Mouse (Mus musculus) kidney, adult 11 months (tissue): ENCODE measurements around the gene Ncl.
"Not testable (repeated sequence)": the region's sequence is repeated elsewhere in the genome, so short reads cannot be mapped to it uniquely, and the experiment has no call there.

ENCODE experiments used
- DNase-seq: peaks from one replicate; pipeline ENCODE4 v3.0.0; 2022

Gene Ncl

GRCm38 (mm10) chr1:86358229-86358905 lies 833 bp downstream of the Ncl start:
- DNase-seq: no peak

- no peak for DNase-seq
Observed at GRCm38 (mm10) chr1:86354186-86354585, 5.0 kb downstream of the Ncl start.

- no peak for DNase-seq
Observed at GRCm38 (mm10) chr1:86350576-86350975, 8.6 kb downstream of the Ncl start.

GRCm38 (mm10) chr1:86349696-86350095 lies 9.5 kb downstream of the Ncl start:
- no peak for DNase-seq

GRCm38 (mm10) chr1:86349201-86349600 lies 10.0 kb downstream of the Ncl start:
- DNase-seq: no peak

GRCm38 (mm10) chr1:86348801-86349200 lies 10.4 kb downstream of the Ncl start:
- no peak for DNase-seq

- no peak for DNase-seq
Observed at GRCm38 (mm10) chr1:86348083-86348482, 11.1 kb downstream of the Ncl start.

- no peak for DNase-seq
Observed at GRCm38 (mm10) chr1:86347716-86348045, 11.5 kb downstream of the Ncl start.

GRCm38 (mm10) chr1:86346851-86347715 lies 12.1 kb downstream of the Ncl start:
- no peak for DNase-seq

- no peak for DNase-seq
Observed at GRCm38 (mm10) chr1:86345956-86346355, 13.2 kb downstream of the Ncl start.

GRCm38 (mm10) chr1:86345069-86345468 lies 14.1 kb downstream of the Ncl start:
- no peak for DNase-seq

GRCm38 (mm10) chr1:86343969-86344861 lies 15.0 kb downstream of the Ncl start:
- DNase-seq: no peak

- no peak for DNase-seq
Observed at GRCm38 (mm10) chr1:86343087-86343645, 16.0 kb downstream of the Ncl start.

- no peak for DNase-seq
Observed at GRCm38 (mm10) chr1:86342371-86342770, 16.8 kb downstream of the Ncl start.

- DNase-seq: not testable (repeated sequence)
Observed at GRCm38 (mm10) chr1:86341096-86341495, 18.1 kb downstream of the Ncl start.

- DNase-seq: peak; percentile 58
Observed at GRCm38 (mm10) chr1:86339156-86339812, 19.9 kb downstream of the Ncl start.

GRCm38 (mm10) chr1:86336330-86336729 lies 22.9 kb downstream of the Ncl start:
- DNase-seq: no peak

- DNase-seq: no peak
Observed at GRCm38 (mm10) chr1:86320822-86321413, 38.3 kb downstream of the Ncl start.

- no peak for DNase-seq
Observed at GRCm38 (mm10) chr1:86313772-86314125, 45.5 kb downstream of the Ncl start.

GRCm38 (mm10) chr1:86313096-86313771 lies 46.0 kb downstream of the Ncl start:
- DNase-seq: peak; percentile 49

GRCm38 (mm10) chr1:86312269-86312668 lies 46.9 kb downstream of the Ncl start:
- no peak for DNase-seq
